11 mouse cellular contexts compared by ENCODE assay signal in the genomic region with DNA sequence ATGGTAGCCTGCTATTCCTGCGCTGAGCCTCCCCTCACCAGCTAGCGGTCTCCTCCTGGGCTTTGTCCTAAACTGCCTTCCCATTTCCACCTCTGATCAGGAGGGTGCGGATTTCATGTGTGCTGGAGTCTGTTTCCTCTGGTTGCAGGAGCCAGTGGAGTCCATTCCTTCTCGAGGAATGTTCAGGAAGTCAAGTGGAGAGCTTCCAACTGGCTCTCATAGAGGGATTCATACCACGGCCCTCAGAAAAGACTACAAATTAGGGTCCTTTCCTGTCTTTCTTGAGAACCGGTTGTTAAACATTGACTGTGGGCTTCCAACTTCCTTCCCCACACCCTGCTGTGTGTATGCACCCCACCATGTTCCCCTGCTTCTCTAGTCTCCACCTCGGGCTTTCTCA.
A peak's percentile ranks its signal among the peaks of the same experiment; 100 is the strongest.
DNase-seq lines count a peak whose midpoint lies in the region; ATAC-seq and TF ChIP-seq lines count a peak whose summit lies in the region.
"Had no signal": no experiment of that assay in that cellular context is flagged by ENCODE, and none has a peak within 500 bp of the region (broad histone marks: within the 10 kb centered on the region; RNA-seq: fewer than 3 reads in every experiment).

No protein-coding gene starts in this region.

- DNase-seq in heart, adult 11 months = peak; percentile 91
- no peak for DNase-seq in heart, postnatal 25 days (ENCODE audit: low spot score)
- peak; percentile 12 for DNase-seq in adipocyte (ENCODE audit: low spot score)
- DNase-seq in heart, postnatal 4 days = peak; percentile 29
- DNase-seq in lung, postnatal 0 days (ENCODE audit: low spot score) = peak; percentile 63
- DNase-seq in layer of hippocampus, adult 9-11 months = no peak
- DNase-seq in liver, postnatal 0 days = no peak
- no peak for DNase-seq in urinary bladder, adult 2 months (ENCODE audit: low spot score)
- DNase-seq: cerebellum, postnatal 14 days; liver; right cerebral cortex, adult 18-20 months had no signal

- intact Hi-C loops in heart, postnatal 25 days (cut with DNase I) = no loop called here

- 0 out of 2 replicates have a peak overlapping the region, but pooled peaks have one; percentile 3 for H3K4me2 ChIP-seq in lung, postnatal 0 days (replicated peaks; ENCODE audit: low read depth, low read length)
- no peak overlapping the region for H3K4me2 ChIP-seq in liver, postnatal 0 days (ENCODE audit: low read depth, low read length)

- TF ChIP-seq EP300 in lung, postnatal 0 days (IDR thresholded peaks at IDR 0.05) = no peak
- no peak for TF ChIP-seq EP300 in liver, postnatal 0 days (IDR thresholded peaks at IDR 0.05; ENCODE audit: low read depth)

- no peak overlapping the region for H3K4me3 ChIP-seq in lung, postnatal 0 days (ENCODE audit: low read depth, low read length)
- H3K4me3 ChIP-seq in liver, postnatal 0 days (ENCODE audit: low read depth, low read length) = no peak overlapping the region

- no peaks in the 10 kb centered on the region for H3K27me3 ChIP-seq in lung, postnatal 0 days (replicated peaks; ENCODE audit: insufficient read depth, low read length)
- no peaks in the 10 kb centered on the region for H3K27me3 ChIP-seq in liver, postnatal 0 days (ENCODE audit: insufficient read depth, low read length)

- peak; percentile 57 for ATAC-seq in lung, postnatal 0 days
- ATAC-seq in liver, postnatal 0 days = no peak

- peaks cover 17% of the 10 kb centered on the region for H3K4me1 ChIP-seq in lung, postnatal 0 days (ENCODE audit: insufficient read depth, low read depth, low read length)
- H3K4me1 ChIP-seq in liver, postnatal 0 days (ENCODE audit: insufficient read depth) = no peaks in the 10 kb centered on the region

- no peak overlapping the region for H3K9ac ChIP-seq in lung, postnatal 0 days (replicated peaks; ENCODE audit: low read depth)
- H3K9ac ChIP-seq in liver, postnatal 0 days (replicated peaks) = no peak overlapping the region

- H3K27ac ChIP-seq in lung, postnatal 0 days (ENCODE audit: low read length) = peak overlapping the region; percentile 78
- no peak overlapping the region for H3K27ac ChIP-seq in liver, postnatal 0 days (ENCODE audit: low read depth)

- TF ChIP-seq CTCF in lung, postnatal 0 days (IDR thresholded peaks at IDR 0.05) = no peak
- TF ChIP-seq CTCF in liver, postnatal 0 days (IDR thresholded peaks at IDR 0.05; ENCODE audit: low read depth) = no peak

- WGBS in lung, postnatal 0 days = 22% methylated on average over 7 of the region's 7 CpGs
- 46% methylated on average over 7 of the region's 7 CpGs for WGBS in liver, postnatal 0 days (ENCODE audit: insufficient replicate concordance)

- H3K36me3 ChIP-seq in lung, postnatal 0 days (ENCODE audit: insufficient read depth, low read length) = no peaks in the 10 kb centered on the region
- H3K36me3 ChIP-seq in liver, postnatal 0 days (replicated peaks; ENCODE audit: insufficient read depth, low read length) = no peaks in the 10 kb centered on the region

- H3K9me3 ChIP-seq in lung, postnatal 0 days (ENCODE audit: low read length) = no peaks in the 10 kb centered on the region
- no peaks in the 10 kb centered on the region for H3K9me3 ChIP-seq in liver, postnatal 0 days (ENCODE audit: low read length)

Comparison
In these comparisons a context has a peak if more than half of its experiments do, and no peak if none do; other contexts are left out.
1. DNase-seq: peak in heart, adult 11 months (single experiment), adipocyte (single experiment), heart, postnatal 4 days (single experiment) and lung, postnatal 0 days (single experiment); none in heart, postnatal 25 days (single experiment), layer of hippocampus, adult 9-11 months (single experiment), liver, postnatal 0 days (single experiment) and urinary bladder, adult 2 months (single experiment).